Mouse (Mus musculus) spleen, postnatal 10 days (tissue): ENCODE measurements around the gene Camta1.

Experiments used
- DNase-seq, 2 experiments: peaks; one replicate each; pipeline ENCODE4 v3.0.0; 2021 to 2022; ENCODE audit warnings: low spot score in 2 of 2

Gene Camta1

GRCm38 (mm10) chr4:151738875-151739274 lies 122.8 kb downstream of the Camta1 start:
- DNase-seq: no peak

GRCm38 (mm10) chr4:151738280-151738679 lies 123.4 kb downstream of the Camta1 start:
- no peak for DNase-seq

GRCm38 (mm10) chr4:151732668-151733067 lies 129.0 kb downstream of the Camta1 start:
- DNase-seq: no peak

- peak in 1 of 2 experiments; percentile 48 for DNase-seq
Measured at GRCm38 (mm10) chr4:151730037-151730759, 131.5 kb downstream of the Camta1 start.

- no peak for DNase-seq
Measured at GRCm38 (mm10) chr4:151729116-151729515, 132.6 kb downstream of the Camta1 start.

- no peak for DNase-seq
Measured at GRCm38 (mm10) chr4:151728391-151729065, 133.1 kb downstream of the Camta1 start.

- DNase-seq: peak in 1 of 2 experiments; percentile 60
Measured at GRCm38 (mm10) chr4:151726396-151726795, 135.3 kb downstream of the Camta1 start.

- DNase-seq: no peak
Measured at GRCm38 (mm10) chr4:151724897-151725296, 136.8 kb downstream of the Camta1 start.

GRCm38 (mm10) chr4:151720722-151721467 lies 140.8 kb downstream of the Camta1 start:
- DNase-seq: no peak

- DNase-seq: peak in 1 of 2 experiments; percentile 46
Measured at GRCm38 (mm10) chr4:151718866-151719475, 142.7 kb downstream of the Camta1 start.

GRCm38 (mm10) chr4:151717864-151718263 lies 143.8 kb downstream of the Camta1 start:
- peak in 1 of 2 experiments; percentile 55 for DNase-seq

- DNase-seq: no peak
Measured at GRCm38 (mm10) chr4:151713714-151714113, 148.0 kb downstream of the Camta1 start.

- DNase-seq: no peak
Measured at GRCm38 (mm10) chr4:151711406-151711805, 150.3 kb downstream of the Camta1 start.

- DNase-seq: no peak
Measured at GRCm38 (mm10) chr4:151710522-151710921, 151.2 kb downstream of the Camta1 start.

GRCm38 (mm10) chr4:151709269-151709668 lies 152.4 kb downstream of the Camta1 start:
- no peak for DNase-seq

GRCm38 (mm10) chr4:151703069-151703735 lies 158.5 kb downstream of the Camta1 start:
- DNase-seq: no peak

- DNase-seq: no peak
Measured at GRCm38 (mm10) chr4:151702463-151702862, 159.2 kb downstream of the Camta1 start.

GRCm38 (mm10) chr4:151695984-151696383 lies 165.7 kb downstream of the Camta1 start:
- no peak for DNase-seq

GRCm38 (mm10) chr4:151694531-151694930 lies 167.1 kb downstream of the Camta1 start:
- no peak for DNase-seq

- DNase-seq: no peak
Measured at GRCm38 (mm10) chr4:151694047-151694446, 167.6 kb downstream of the Camta1 start.

- DNase-seq: no peak
Measured at GRCm38 (mm10) chr4:151690041-151690440, 171.6 kb downstream of the Camta1 start.
